Comparison of ENCODE assay signal across 10 mouse cellular contexts in genomic region chr15:82186931-82187330, GRCm38 (mm10). TPM values are rescaled to one million over a fixed set of nuclear protein-coding genes. Genes with fewer than 3 reads are reported as not detected.
DNase-seq lines count a peak whose midpoint lies in the region; ATAC-seq and TF ChIP-seq lines count a peak whose summit lies in the region.
"Had no signal": no experiment of that assay in that cellular context is flagged by ENCODE, and none has a peak within 500 bp of the region (broad histone marks: within the 10 kb centered on the region; RNA-seq: fewer than 3 reads in every experiment).

No protein-coding gene starts in this region.

- H3K36me3 ChIP-seq in lung, postnatal 0 days (ENCODE audit: insufficient read depth, low read length): peaks cover 59% of the 10 kb centered on the region

- 70% methylated on average over 5 of the region's 5 CpGs for WGBS in lung, postnatal 0 days

- TF ChIP-seq CTCF in lung, postnatal 0 days (IDR thresholded peaks at IDR 0.05): no peak

- ATAC-seq in lung, postnatal 0 days: no peak
- ATAC-seq: midbrain, embryonic 15.5 days had no signal

- TF ChIP-seq EP300 in lung, postnatal 0 days (IDR thresholded peaks at IDR 0.05): no peak

- no peak overlapping the region for H3K4me2 ChIP-seq in lung, postnatal 0 days (replicated peaks; ENCODE audit: low read depth, low read length)
- H3K4me2 ChIP-seq: hindbrain, embryonic 15.5 days; limb, embryonic 12.5 days; midbrain, embryonic 15.5 days had no signal

- no peak overlapping the region for H3K27ac ChIP-seq in lung, postnatal 0 days (ENCODE audit: low read length)
- H3K27ac ChIP-seq: hindbrain, embryonic 15.5 days; limb, embryonic 12.5 days; midbrain, embryonic 15.5 days had no signal

- no peaks in the 10 kb centered on the region for H3K27me3 ChIP-seq in lung, postnatal 0 days (replicated peaks; ENCODE audit: insufficient read depth, low read length)
- H3K27me3 ChIP-seq: hindbrain, embryonic 15.5 days; limb, embryonic 12.5 days; midbrain, embryonic 15.5 days had no signal

- no peak overlapping the region for H3K4me3 ChIP-seq in lung, postnatal 0 days (ENCODE audit: low read depth, low read length)
- H3K4me3 ChIP-seq: hindbrain, embryonic 15.5 days; limb, embryonic 12.5 days; midbrain, embryonic 15.5 days had no signal

- H3K9ac ChIP-seq in lung, postnatal 0 days (replicated peaks; ENCODE audit: low read depth): no peak overlapping the region
- H3K9ac ChIP-seq: hindbrain, embryonic 15.5 days; limb, embryonic 12.5 days; midbrain, embryonic 15.5 days had no signal

- peak; percentile 28 for DNase-seq in lung, postnatal 25 days (ENCODE audit: low spot score)
- DNase-seq in lung, postnatal 0 days (ENCODE audit: low spot score): no peak
- peak; percentile 21 for DNase-seq in NIH3T3 (ENCODE audit: low read depth)
- DNase-seq in induced T-regulatory cell, adult 2 months (ENCODE audit: low read depth): peak; percentile 83
- peak; percentile 43 to 56 for DNase-seq in spleen, postnatal 10 days (ENCODE audit: low spot score in 2 of 2)
- DNase-seq in kidney, postnatal 10 days: no peak
- DNase-seq in cerebellum, adult 18-20 months: no peak

- H3K9me3 ChIP-seq in lung, postnatal 0 days (ENCODE audit: low read length): no peaks in the 10 kb centered on the region
- H3K9me3 ChIP-seq: hindbrain, embryonic 15.5 days; midbrain, embryonic 15.5 days had no signal

- H3K4me1 ChIP-seq in lung, postnatal 0 days (ENCODE audit: insufficient read depth, low read depth, low read length): no peaks in the 10 kb centered on the region
- H3K4me1 ChIP-seq: limb, embryonic 12.5 days; midbrain, embryonic 15.5 days had no signal

RNA-seq across cellular contexts. Expression of gene Shisa8, which starts 25.7 kb away (rescaled TPM):
- 0.29 and 0.55 TPM in 2 replicates for polyA plus RNA-seq in lung, postnatal 0 days (2015; fragmentation: Nextera tagmentation; extraction: Ambion mirVana)

RNA-seq across cellular contexts. Expression of gene Tnfrsf13c, which starts 37.2 kb away (rescaled TPM):
- 0.07 and 0.49 TPM in 2 replicates for polyA plus RNA-seq in lung, postnatal 0 days (2015; fragmentation: Nextera tagmentation; extraction: Ambion mirVana)
- polyA plus RNA-seq: limb, embryonic 12.5 days had no signal

RNA-seq across cellular contexts. Expression of gene Srebf2, which starts 40.0 kb away (rescaled TPM):
- 113 and 115 TPM in 2 replicates for polyA plus RNA-seq in lung, postnatal 0 days (2015; fragmentation: Nextera tagmentation; extraction: Ambion mirVana)

RNA-seq across cellular contexts. Expression of gene Cenpm, which starts 57.6 kb away (rescaled TPM):
- 3.9 and 4.3 TPM in 2 replicates for polyA plus RNA-seq in lung, postnatal 0 days (2015; fragmentation: Nextera tagmentation; extraction: Ambion mirVana)

RNA-seq across cellular contexts. Expression of gene Ccdc134, which starts 59.2 kb away (rescaled TPM):
- 10.4 and 10.8 TPM in 2 replicates for polyA plus RNA-seq in lung, postnatal 0 days (2015; fragmentation: Nextera tagmentation; extraction: Ambion mirVana)

Comparison
In these comparisons a context has a peak if more than half of its experiments do, and no peak if none do; other contexts are left out.
1. DNase-seq: peak in lung, postnatal 25 days (single experiment), NIH3T3 (single experiment), induced T-regulatory cell, adult 2 months (single experiment) and spleen, postnatal 10 days (2 of 2); none in lung, postnatal 0 days (single experiment), kidney, postnatal 10 days (single experiment) and cerebellum, adult 18-20 months (0 of 2).